Mouse (Mus musculus) neutrophil, adult 5-6 weeks (primary cell): ENCODE data around the gene Astn2. TPM values are rescaled to one million over a fixed set of nuclear protein-coding genes. Genes with fewer than 3 reads are reported as not detected.

ENCODE experiments used
- ATAC-seq: fragments of 151-379, 151-347 bp; 2 replicates; pipeline ENCODE4 v1.8.0; 2017; ENCODE audit warnings: mild to moderate bottlenecking, moderate TSS enrichment; ENCODE audit not compliant: insufficient number of reproducible peaks, poor library complexity, low FRiP score, severe bottlenecking; ENCODE audit errors: extremely low read depth
- total RNA-seq: library from RNA; stranded (forward); fragments of 200-1000 nt; gene quantifications from 2 replicates; pipeline ENCODE4 v1.2.3, GENCODE M21; 2017

Gene Astn2
- total RNA-seq, 1 experiment from 2014 or later: not detected

DNA sequence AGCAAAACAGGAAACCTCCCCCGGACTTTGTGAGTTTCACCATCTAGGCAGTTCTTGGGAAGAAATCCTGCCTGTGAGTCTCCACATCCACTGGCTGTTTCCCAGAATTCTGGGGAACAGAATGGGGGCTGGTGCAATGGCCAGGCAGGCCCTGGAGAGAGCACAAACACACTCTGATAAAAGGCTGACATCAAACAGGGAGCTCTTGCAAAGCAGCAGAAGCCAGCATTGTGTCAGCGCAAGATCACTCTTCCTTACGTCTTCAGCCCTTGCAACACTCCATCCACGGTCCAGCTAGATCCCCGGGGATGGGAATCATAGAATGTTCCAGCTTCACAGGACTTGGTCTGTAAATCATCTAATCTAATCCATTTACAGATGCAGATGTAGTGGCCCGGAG is 855.9 kb downstream of the Astn2 start:
- no peak for ATAC-seq

DNA sequence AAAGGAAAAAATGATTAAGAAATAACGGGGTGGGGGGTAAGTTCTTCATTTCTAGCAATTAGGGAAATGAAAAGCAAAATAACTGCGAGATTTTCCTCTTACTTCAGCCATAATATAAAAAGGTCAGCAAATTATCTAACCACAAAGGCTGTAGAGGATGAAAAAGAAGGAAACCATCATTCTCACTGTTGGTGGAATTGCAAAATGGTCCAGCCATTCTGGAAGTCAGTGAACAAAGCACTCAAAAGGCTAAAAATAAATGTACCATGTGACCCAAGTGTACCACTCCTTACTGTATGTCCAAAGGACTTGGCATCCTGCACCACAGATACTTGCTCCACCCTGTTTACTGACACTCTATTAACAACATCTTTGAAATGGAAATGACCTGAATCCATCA is 858.8 kb downstream of the Astn2 start:
- ATAC-seq: no peak

DNA sequence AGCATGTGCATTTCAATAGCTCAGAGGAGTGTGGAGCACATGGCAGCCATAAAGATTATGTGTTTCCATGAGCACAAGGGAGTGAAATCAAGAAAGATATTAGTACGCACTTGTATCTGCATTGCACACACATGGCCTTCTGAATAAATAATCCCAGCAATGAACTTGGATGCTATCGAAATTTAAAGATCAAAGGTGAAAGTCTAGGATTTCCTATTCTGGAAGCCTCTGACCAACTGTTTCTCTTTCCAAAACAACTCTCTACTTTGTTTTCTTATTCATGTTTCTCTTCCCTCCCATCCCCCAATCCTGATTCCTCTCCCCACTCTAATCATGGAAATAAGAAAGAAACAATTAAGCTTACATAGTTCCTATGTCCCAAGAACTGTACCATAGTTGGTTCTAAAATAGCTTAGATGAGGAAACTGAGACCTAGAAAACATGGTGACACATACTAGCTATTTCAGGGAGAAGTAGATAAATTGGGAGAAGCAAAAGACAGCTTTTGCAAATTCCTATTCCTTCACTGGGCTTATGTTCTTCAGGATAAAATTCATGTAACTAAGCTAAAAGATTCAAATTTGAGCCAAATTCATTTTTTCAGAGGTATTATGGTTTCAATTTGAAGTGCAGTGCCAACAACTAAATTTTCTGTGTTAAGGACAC is 872.2 kb downstream of the Astn2 start:
- ATAC-seq: no peak

DNA sequence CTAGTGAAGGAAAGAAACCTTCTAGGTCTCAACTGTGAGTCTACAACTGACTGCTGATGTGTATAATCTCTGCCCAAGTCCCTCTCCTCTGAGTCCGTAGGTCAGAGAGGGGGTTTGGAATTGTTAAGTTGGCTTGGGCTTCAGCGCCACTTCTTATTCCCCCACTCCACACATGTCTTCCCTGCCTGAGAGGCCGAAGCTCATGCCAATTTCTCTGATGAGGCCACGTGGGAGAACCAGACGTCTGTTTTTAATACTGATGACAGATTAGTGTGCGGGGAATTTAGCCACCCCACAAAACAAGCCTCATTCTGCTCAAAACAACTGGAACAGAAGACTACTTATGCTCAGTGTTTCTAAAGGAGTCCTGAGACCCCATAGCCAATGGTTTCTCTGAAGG is 872.8 kb downstream of the Astn2 start:
- ATAC-seq: no peak

DNA sequence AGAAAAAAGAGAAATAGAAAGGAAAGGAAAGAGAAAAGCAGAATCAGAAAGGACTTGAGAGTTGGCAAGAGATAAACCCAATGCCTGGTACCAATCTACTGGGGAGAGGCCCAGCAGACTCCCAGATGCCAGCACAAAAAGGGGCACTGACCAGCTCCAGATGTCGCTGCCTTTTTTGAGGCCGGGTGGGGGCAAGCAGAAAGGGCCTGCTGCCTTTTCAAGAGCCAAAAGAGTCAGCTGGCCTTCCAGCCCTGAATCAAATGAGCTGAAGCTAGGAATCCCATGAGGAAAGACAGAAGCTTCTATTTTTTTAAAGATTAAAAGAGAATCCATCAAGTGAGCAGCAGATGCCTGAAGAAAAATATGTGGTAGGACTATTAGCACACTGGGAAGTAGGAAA is 873.5 kb downstream of the Astn2 start:
- ATAC-seq: no peak

DNA sequence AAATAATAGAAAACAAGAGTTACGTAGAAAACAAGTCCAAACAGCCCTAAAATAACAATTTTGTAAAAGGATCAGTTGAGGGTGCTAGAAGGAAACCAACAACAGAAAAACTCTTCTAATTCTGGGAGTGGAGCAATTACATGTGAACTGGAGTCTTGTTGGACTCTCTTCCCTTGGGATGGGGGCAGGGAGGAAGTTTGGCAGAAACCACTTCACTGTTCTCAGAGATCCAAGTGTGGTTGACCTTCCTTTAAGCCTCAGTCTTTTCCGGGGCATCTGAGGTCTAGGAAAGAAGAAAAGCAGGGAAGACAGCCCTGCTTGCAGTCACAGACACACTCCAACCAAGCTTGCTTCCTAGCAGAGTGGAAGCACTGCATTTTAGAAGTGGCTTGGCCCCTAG is 896.3 kb downstream of the Astn2 start:
- no peak for ATAC-seq

DNA sequence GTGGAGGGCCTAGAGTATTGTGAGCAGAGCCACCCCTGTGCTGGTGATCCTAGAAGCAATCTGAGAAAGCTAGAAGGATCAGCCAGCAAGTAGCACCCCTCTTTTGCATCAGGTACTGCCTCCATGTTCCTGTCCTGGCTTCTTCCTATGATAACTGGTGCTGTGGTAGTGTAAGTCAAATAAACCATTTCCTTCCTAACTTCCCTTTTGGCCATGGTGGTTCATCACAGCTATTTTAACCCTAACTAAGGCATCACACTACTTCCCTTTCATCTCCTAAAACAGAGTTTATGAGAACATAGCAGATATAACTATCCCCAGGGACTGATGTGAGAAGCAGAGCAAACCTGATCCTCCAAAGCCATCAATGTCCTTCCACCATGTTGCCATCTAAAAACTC is 897.5 kb downstream of the Astn2 start:
- ATAC-seq: no peak

DNA sequence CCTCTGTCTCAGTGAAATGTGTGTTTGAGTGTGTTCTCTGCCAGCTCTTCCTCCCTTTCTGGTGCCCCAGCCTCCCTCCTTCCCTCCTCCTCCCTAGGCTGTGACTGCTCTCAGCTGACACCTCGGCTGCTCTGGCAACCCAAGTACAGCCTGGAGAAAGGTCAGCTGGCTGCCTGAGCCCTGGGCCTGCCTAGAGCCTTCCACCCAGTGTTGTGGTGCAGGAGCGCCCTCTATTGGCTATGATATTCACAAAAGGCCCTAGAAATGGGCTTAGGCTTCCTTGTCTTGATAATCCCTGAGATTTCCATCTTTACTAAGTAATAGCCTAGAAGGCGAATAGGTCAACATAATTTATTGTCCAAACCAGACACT is 908.0 kb downstream of the Astn2 start:
- ATAC-seq: no peak

DNA sequence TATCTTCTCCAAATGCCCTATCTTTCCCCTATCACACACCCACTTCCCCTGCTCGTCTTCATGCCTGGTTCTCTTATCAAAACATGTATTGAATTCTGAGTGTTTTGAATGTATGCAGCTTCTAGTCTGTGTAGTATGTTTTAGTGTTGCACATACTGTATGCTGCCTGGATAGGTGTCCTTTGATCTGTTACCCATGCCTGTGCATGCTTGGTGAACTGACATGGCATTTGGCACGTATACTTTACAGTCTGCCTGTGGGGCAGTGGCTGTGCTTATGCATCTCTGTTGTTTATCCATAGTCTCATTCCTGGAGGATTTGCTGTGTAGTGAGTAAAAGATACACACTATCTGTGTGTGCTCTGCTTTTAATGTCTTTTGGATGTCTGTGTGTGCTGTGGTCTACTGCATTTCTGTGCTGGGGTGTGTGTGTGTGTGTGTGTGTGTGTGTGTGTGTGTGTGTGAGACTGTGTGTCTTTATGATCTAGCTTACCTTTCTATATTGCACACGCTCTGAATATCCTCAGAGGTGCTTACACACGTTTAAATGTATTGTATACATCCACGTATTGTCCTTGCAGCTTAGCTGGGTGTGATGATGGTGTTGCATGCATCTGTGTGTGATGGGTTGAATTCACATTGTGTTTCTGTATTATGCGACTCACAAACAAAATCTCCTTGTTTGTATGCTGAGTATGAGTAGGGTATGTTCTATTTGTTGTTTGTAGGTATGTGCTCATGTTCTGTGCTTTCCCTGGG is 908.5 kb downstream of the Astn2 start:
- no peak for ATAC-seq

DNA sequence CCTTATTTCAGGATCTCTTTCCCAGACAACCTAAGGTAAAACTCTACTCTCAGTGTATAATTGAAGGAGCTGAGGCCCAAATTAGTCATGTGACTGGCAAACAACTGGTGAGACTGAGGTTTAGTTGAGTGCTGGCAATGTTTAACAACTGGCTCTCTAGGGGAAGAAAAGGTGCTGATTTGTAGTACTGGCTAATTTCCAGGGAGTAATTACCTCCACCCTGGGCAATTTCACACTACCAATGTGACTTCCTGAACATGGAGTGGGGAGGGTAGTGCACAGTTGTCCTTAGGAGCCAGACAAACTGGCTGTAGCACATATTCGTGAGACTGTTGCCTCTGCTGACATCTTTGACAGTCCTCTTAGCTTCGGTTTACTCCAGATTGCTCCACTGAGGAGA is 912.9 kb downstream of the Astn2 start:
- no peak for ATAC-seq

DNA sequence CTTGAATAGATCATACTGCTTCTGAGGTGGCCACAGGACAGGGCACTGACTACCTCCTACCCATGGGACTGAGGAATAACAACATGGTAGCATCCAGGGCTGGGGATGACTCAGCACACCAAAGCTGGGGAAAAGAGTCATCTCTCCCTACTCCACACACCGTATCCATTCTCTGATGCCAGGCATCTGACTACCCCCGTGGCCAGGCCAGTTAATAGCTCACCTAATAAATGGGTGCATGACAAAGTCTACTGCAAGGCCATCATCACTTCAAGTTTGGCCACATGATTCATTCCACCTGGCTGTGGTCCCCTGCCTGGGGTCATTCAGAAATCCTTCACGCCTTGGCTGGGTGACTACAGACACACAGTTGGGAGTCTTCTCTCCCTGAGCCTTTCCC is 914.7 kb downstream of the Astn2 start:
- ATAC-seq: no peak

DNA sequence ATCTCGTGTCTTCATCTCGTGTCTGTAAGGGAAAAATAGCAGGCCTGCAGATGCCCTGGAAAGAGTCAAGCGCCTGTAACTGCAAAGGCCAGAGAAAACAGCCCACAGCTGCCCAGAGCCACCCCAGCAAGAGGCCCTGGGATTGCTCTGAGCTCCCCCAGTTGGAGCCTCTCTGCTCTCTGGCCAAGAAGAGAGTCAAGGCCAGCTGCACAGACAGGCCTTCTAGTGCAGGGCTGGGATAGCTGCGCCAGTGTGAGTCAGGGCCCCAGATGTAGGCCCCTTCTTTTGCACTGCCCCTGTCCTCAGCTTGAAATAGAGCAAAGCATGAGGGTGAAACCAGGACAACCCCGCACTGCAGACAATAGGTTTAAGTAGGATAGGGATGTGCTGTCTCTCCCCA is 922.8 kb downstream of the Astn2 start:
- no peak for ATAC-seq

DNA sequence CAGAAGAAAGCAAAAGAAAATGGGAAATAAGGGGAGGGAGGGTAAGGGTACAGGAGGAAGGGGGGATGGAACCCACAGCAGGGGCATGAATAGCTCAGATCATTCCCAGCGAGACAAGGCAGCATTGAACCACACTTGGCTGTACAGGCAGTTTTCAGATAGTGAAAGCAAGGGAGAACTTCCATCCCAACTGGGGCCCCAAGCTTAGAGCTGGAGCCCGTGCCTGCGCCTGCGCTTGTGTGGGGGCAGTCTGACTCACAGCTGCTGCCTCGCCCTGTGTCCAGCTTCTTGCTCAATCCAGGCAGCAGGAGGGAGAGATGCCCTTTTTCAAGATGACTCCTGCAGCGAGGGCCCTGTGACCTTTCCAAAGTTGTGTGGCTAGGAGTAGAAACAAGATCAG is 927.3 kb downstream of the Astn2 start:
- ATAC-seq: no peak

DNA sequence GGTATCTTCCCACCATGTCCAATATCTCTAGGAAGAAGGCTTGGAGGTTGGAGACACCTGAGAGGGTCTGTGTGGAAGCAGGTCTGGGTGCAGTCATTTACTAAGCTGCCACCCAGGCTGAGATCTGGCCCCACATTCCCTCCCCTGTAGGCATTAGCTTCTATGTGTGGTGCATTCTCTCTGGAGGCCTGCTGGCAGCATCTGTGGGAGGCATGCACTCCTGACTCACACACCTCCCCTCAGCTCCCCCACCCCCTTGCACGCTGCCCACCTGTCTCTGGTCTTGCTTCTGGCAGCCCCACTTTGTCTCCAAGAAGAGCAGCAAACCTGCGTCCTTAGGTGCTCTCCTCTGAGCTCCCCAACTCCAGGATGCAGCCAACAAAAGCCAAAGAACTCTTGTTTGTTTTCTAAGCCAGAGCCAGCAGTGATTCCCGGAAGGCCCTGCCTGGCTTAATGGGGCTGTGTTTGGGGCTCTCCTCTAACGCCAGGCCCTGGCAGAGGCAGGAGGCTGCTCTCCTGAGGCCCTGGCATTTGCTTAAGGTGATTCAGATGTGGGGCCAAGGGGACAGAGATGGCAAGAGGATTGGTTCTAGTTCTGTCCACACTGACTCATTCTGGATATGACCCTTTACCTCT is 928.4 kb downstream of the Astn2 start:
- ATAC-seq: no peak

DNA sequence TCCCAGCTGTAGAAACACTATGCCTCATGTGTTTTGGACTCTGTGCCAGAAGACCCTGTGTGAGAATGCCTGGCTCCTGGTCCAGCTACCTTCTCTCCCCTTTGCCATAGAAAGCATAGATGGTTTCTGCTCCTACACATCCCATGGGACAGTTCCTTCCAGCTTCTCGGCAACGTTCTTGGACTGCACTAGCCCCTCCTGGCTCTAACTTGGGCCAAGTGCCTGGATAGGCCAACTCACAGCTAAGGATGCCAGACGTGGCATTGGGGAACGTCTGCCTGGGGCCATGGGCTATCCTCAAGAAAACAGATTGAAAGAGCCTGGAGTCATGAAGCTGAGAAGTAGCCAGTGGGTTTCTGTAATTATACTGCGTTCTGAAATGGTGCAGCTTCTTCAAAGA is 931.3 kb downstream of the Astn2 start:
- no peak for ATAC-seq

DNA sequence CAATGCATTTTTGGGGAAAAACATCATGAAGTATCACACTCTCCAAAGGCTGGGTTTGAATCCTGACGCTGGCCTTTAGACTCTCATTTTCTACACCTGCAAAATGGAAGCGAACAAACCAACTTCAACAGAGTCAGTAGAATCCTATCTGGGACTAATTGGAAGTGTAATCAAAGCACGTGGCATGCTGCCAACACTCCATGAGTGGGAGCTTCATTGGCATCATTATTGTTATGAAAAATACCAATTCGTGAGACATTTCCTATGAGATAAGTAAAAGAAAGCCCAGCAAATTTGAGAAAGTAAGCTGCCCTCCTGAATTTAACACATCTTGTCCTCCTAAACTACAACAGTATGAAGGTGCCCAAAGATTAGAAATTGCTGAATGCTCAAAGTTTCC is 955.2 kb downstream of the Astn2 start:
- no peak for ATAC-seq

DNA sequence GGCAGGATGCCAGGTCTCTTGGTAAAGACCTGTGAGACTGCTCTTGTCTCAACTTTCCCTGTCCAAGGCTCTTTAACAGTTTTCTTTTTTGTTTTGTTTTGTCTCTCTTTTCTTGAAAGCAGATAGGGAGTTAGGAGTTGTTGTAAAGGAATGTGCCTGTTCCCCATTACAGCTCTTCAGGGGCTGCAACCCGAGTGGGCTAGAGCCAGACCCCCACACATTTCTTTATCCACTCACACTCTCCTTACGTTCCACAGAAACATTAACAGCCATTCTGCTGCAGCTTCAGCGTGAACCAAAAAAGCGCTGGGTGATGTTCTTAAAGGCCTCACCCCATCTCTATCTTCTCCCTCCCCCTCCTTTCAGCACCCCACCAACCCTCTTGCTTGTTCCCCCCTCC is 962.7 kb downstream of the Astn2 start:
- ATAC-seq: no peak

DNA sequence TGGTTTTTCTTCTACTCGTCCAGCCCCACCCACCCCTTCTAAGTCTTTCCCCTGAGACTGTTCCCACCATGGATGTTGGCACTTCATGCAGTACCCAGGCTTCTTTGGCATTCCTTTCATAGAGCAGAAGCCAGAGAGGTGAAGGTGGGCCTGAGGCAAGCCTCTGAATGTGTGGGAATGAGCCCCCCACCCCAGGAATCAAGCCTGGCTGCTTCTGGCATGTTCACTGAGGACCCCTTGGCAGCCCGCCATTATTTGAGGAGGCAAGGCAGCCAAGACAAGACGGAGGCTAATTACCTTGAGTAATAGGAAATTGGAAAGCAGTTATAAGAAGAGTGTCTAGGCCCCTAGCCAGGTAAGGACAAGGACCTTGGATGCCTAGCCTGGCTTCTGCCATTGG is 973.6 kb downstream of the Astn2 start:
- no peak for ATAC-seq

DNA sequence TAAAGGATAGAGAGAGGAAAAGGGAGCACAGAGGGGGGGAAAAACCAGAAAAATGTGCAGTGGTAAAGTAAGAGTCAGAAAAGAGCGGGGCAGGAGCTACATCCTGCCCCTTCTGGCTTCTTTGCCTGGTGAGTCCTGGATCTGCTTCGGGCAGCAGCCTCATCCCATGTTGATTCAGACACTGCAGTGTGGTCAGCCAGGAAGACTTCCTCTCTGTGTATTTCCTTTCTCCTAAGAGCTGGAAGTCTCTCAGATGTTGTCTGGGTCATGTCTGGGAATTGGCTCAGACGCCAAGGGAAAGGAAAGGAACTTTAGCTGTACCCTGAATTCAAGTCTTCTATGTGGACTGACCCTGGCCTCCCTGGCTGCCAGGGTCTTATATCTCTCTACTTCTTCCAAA is 976.9 kb downstream of the Astn2 start:
- no peak for ATAC-seq

DNA sequence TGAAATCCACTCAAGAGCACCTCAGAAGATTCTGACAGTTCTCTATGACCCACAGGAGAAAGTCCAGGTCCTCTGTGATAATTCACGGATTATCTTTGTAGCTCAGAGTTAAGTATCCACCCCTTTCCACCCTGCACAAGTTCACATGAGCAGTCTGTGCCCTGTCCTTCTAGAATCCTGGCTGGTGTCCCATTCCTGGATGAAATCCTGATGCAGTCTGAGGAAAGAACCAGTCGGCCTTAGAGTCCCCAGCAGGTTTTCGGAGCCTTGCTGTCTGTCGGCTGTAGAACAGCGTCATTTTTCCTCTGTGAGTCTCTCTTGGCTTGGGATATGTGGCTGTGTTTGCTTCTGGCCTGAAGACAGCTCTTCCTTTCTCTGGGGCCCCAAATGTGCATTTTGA is 978.0 kb downstream of the Astn2 start:
- ATAC-seq: no peak
